Mouse (Mus musculus): ENCODE measurements around the gene Plvap. TPM values are rescaled to one million over a fixed set of nuclear protein-coding genes. Genes with fewer than 3 reads are reported as not detected.

Plvap gene
- polyA plus RNA-seq, 1 experiment from 2014 or later, result 265 TPM

GRCm38 (mm10) chr8:71471861-71472260 is 39.7 kb downstream of the Plvap start:
- H3K9me3 ChIP-seq (ENCODE audit: low read length), result no peaks in the 10 kb centered on the region
- DNase-seq (ENCODE audit: low spot score) (no peak), ATAC-seq (no peak)
- H3K4me2 ChIP-seq (replicated peaks; ENCODE audit: low read depth, low read length), result no peak overlapping the region
- no peak overlapping the region for H3K4me3 ChIP-seq (ENCODE audit: low read depth, low read length)
- no peaks in the 10 kb centered on the region for H3K27me3 ChIP-seq (replicated peaks; ENCODE audit: insufficient read depth, low read length)
- no peak overlapping the region for H3K27ac ChIP-seq (ENCODE audit: low read length)
- no peak overlapping the region for H3K9ac ChIP-seq (replicated peaks; ENCODE audit: low read depth)
- 0 out of 2 replicates have a peak, but pooled peaks cover 8% of the 10 kb centered on the region for H3K36me3 ChIP-seq (ENCODE audit: insufficient read depth, low read length)
- 96% methylated on average over 17 of the region's 17 CpGs for WGBS
- no peak for TF ChIP-seq CTCF (IDR thresholded peaks at IDR 0.05)
- no peak for TF ChIP-seq EP300 (IDR thresholded peaks at IDR 0.05)
- peaks cover 6% of the 10 kb centered on the region; the same call in 1 of the 2 replicates for H3K4me1 ChIP-seq (ENCODE audit: insufficient read depth, low read depth, low read length)

GRCm38 (mm10) chr8:71470913-71471255 is 40.7 kb downstream of the Plvap start:
- H3K4me3 ChIP-seq (ENCODE audit: low read depth, low read length), result no peak overlapping the region
- TF ChIP-seq EP300 (IDR thresholded peaks at IDR 0.05) (no peak), CTCF (IDR thresholded peaks at IDR 0.05) (no peak)
- 70% methylated on average over 5 of the region's 5 CpGs for WGBS

GRCm38 (mm10) chr8:71470146-71470912 is 41.2 kb downstream of the Plvap start:
- Histone ChIP-seq H3K4me3 (ENCODE audit: low read depth, low read length) (0 out of 2 replicates have a peak overlapping the region, but pooled peaks have one; percentile 56), H3K4me2 (replicated peaks; ENCODE audit: low read depth, low read length) (peak overlapping the region; percentile 86), H3K9ac (replicated peaks; ENCODE audit: low read depth) (peak overlapping the region; percentile 32), H3K36me3 (ENCODE audit: insufficient read depth, low read length) (0 out of 2 replicates have a peak, but pooled peaks cover 8% of the 10 kb centered on the region), H3K9me3 (ENCODE audit: low read length) (no peaks in the 10 kb centered on the region), H3K27me3 (replicated peaks; ENCODE audit: insufficient read depth, low read length) (no peaks in the 10 kb centered on the region), H3K4me1 (ENCODE audit: insufficient read depth, low read depth, low read length) (peaks cover 3% of the 10 kb centered on the region; the same call in 1 of the 2 replicates), H3K27ac (ENCODE audit: low read length) (no peak overlapping the region)
- DNase-seq (ENCODE audit: low spot score) (no peak), ATAC-seq (no peak)
- TF ChIP-seq CTCF (IDR thresholded peaks at IDR 0.05), result no peak
- TF ChIP-seq EP300 (IDR thresholded peaks at IDR 0.05), result no peak
- WGBS, result 79% methylated on average over 3 of the region's 3 CpGs

More at GRCm38 (mm10) chr8:71470913-71471255, 40.7 kb downstream of the Plvap start:
- no peak overlapping the region for H3K27ac ChIP-seq (ENCODE audit: low read length)
- peaks cover 5% of the 10 kb centered on the region; the same call in 1 of the 2 replicates for H3K4me1 ChIP-seq (ENCODE audit: insufficient read depth, low read depth, low read length)
- DNase-seq (ENCODE audit: low spot score) (no peak), ATAC-seq (no peak)
- no peaks in the 10 kb centered on the region for H3K9me3 ChIP-seq (ENCODE audit: low read length)
- no peaks in the 10 kb centered on the region for H3K27me3 ChIP-seq (replicated peaks; ENCODE audit: insufficient read depth, low read length)
- H3K4me2 ChIP-seq (replicated peaks; ENCODE audit: low read depth, low read length), result no peak overlapping the region
- H3K9ac ChIP-seq (replicated peaks; ENCODE audit: low read depth), result no peak overlapping the region
- 0 out of 2 replicates have a peak, but pooled peaks cover 8% of the 10 kb centered on the region for H3K36me3 ChIP-seq (ENCODE audit: insufficient read depth, low read length)

- TF ChIP-seq CTCF (IDR thresholded peaks at IDR 0.05) (no peak), EP300 (IDR thresholded peaks at IDR 0.05) (no peak)
- Histone ChIP-seq H3K9ac (replicated peaks; ENCODE audit: low read depth) (peak overlapping the region; percentile 32), H3K27ac (ENCODE audit: low read length) (peak overlapping the region; percentile 63), H3K9me3 (ENCODE audit: low read length) (no peaks in the 10 kb centered on the region), H3K4me2 (replicated peaks; ENCODE audit: low read depth, low read length) (peak overlapping the region; percentile 86), H3K27me3 (replicated peaks; ENCODE audit: insufficient read depth, low read length) (no peaks in the 10 kb centered on the region), H3K4me1 (ENCODE audit: insufficient read depth, low read depth, low read length) (peaks cover 6% of the 10 kb centered on the region; the same call in 1 of the 2 replicates), H3K36me3 (ENCODE audit: insufficient read depth, low read length) (0 out of 2 replicates have a peak, but pooled peaks cover 8% of the 10 kb centered on the region), H3K4me3 (ENCODE audit: low read depth, low read length) (peak overlapping the region; percentile 56)
- peak; percentile 5; the same call in 1 of the 2 replicates for ATAC-seq
- peak; percentile 70 for DNase-seq (ENCODE audit: low spot score)
- WGBS, result under 1% methylated on average over 23 of the region's 24 CpGs
Observed at GRCm38 (mm10) chr8:71469411-71469810, 42.1 kb downstream of the Plvap start.

- no peaks in the 10 kb centered on the region for H3K9me3 ChIP-seq (ENCODE audit: low read length)
Observed at GRCm38 (mm10) chr8:71468916-71469315, 42.6 kb downstream of the Plvap start, which contains the start of gene Dda1. TSS of gene Dda1 (plus strand) at chr8:71469199.

GRCm38 (mm10) chr8:71468001-71468400 is 43.6 kb downstream of the Plvap start:
- no peak overlapping the region for H3K27ac ChIP-seq (ENCODE audit: low read length)
- TF ChIP-seq CTCF (IDR thresholded peaks at IDR 0.05), result no peak
- TF ChIP-seq EP300 (IDR thresholded peaks at IDR 0.05), result no peak
- H3K27me3 ChIP-seq (replicated peaks; ENCODE audit: insufficient read depth, low read length), result no peaks in the 10 kb centered on the region
- H3K9me3 ChIP-seq (ENCODE audit: low read length), result no peaks in the 10 kb centered on the region
- 84% methylated on average over 1 of the region's 1 CpGs for WGBS
- H3K4me3 ChIP-seq (ENCODE audit: low read depth, low read length), result no peak overlapping the region
- no peaks in the 10 kb centered on the region for H3K36me3 ChIP-seq (ENCODE audit: insufficient read depth, low read length)
- H3K4me2 ChIP-seq (replicated peaks; ENCODE audit: low read depth, low read length), result no peak overlapping the region
- no peak for DNase-seq (ENCODE audit: low spot score)
- H3K4me1 ChIP-seq (ENCODE audit: insufficient read depth, low read depth, low read length), result peaks cover 18% of the 10 kb centered on the region; the same call in 1 of the 2 replicates
- ATAC-seq, result no peak
- H3K9ac ChIP-seq (replicated peaks; ENCODE audit: low read depth), result no peak overlapping the region

More at GRCm38 (mm10) chr8:71468916-71469315, 42.6 kb downstream of the Plvap start, which contains the start of gene Dda1:
- Histone ChIP-seq H3K4me2 (replicated peaks; ENCODE audit: low read depth, low read length) (peak within 1 kb of the TSS; percentile 86), H3K27me3 (replicated peaks; ENCODE audit: insufficient read depth, low read length) (no peaks in the 10 kb centered on the region), H3K4me1 (ENCODE audit: insufficient read depth, low read depth, low read length) (peaks cover 9% of the 10 kb centered on the region; the same call in 1 of the 2 replicates), H3K36me3 (ENCODE audit: insufficient read depth, low read length) (0 out of 2 replicates have a peak, but pooled peaks cover 8% of the 10 kb centered on the region), H3K9ac (replicated peaks; ENCODE audit: low read depth) (peak within 1 kb of the TSS; percentile 32), H3K27ac (ENCODE audit: low read length) (peak within 1 kb of the TSS; percentile 63), H3K4me3 (ENCODE audit: low read depth, low read length) (peak within 1 kb of the TSS; percentile 56)
- under 1% methylated on average over 44 of the region's 52 CpGs for WGBS
- TF ChIP-seq CTCF (IDR thresholded peaks at IDR 0.05), result no peak
- TF ChIP-seq EP300 (IDR thresholded peaks at IDR 0.05), result no peak
- peak; percentile 88 for ATAC-seq
- peak; percentile 100 for DNase-seq (ENCODE audit: low spot score)

Data from lung, postnatal 0 days (tissue).